Mouse (Mus musculus) heart, embryonic 10.5 days (tissue): ENCODE measurements at regions not wholly inside any gene's neighbourhood (a gene's known extent, or its start where the extent isn't known, plus 50 kb on each side); places are given as distances from the start of the nearest gene placed in this dataset.

Experiments used
- DNase-seq: peaks from one replicate; pipeline ENCODE4 v3.0.0-alpha.2; 2017; ENCODE audit warnings: low spot score
- H3K27ac ChIP-seq: fragments of 300-500 bp; sonication (generic); 2 replicates; pipeline ENCODE4 v1.5.1; 2016; ENCODE audit warnings: mild to moderate bottlenecking
- H3K27me3 ChIP-seq: fragments of 300-500 bp; sonication (generic); 2 replicates; pipeline ENCODE4 v1.6.1; 2016; ENCODE audit warnings: mild to moderate bottlenecking; ENCODE audit not compliant: poor library complexity, insufficient read depth, severe bottlenecking
- H3K36me3 ChIP-seq: fragments of 300-500 bp; sonication (generic); 2 replicates; pipeline ENCODE4 v1.6.1; 2016; ENCODE audit warnings: mild to moderate bottlenecking, moderate library complexity
- H3K4me1 ChIP-seq: fragments of 300-500 bp; sonication (generic); 2 replicates; pipeline ENCODE4 v1.6.1; 2016; ENCODE audit warnings: mild to moderate bottlenecking
- H3K4me3 ChIP-seq: fragments of 300-500 bp; sonication (generic); 2 replicates; pipeline ENCODE4 v1.5.1; 2016; ENCODE audit warnings: mild to moderate bottlenecking, moderate library complexity
- H3K9me3 ChIP-seq: fragments of 300-500 bp; sonication (generic); 2 replicates; pipeline ENCODE4 v1.6.1; 2016; ENCODE audit warnings: mild to moderate bottlenecking, moderate library complexity
- WGBS: fragments of 180-500 bp; shearing (Covaris S2); methylation state at CpG from one replicate; pipeline ENCODE4 v1.1.7; 2016; 5-methylcytosine and 5-hydroxymethylcytosine counted together

GRCm38 (mm10) chr15:87261497-87261896 lies 282.6 kb upstream of the Fam19a5 start:
- H3K27ac ChIP-seq = no peak overlapping the region
- no peaks in the 10 kb centered on the region for H3K9me3 ChIP-seq
- no peak for DNase-seq
- WGBS = 83% methylated on average over 6 of the region's 6 CpGs
- no peak overlapping the region for H3K4me3 ChIP-seq
- no peaks in the 10 kb centered on the region for H3K27me3 ChIP-seq
- H3K36me3 ChIP-seq = no peaks in the 10 kb centered on the region
- H3K4me1 ChIP-seq = no peaks in the 10 kb centered on the region

- Histone ChIP-seq H3K4me1 (no peaks in the 10 kb centered on the region), H3K27ac (no peak overlapping the region), H3K27me3 (no peaks in the 10 kb centered on the region), H3K9me3 (no peaks in the 10 kb centered on the region), H3K36me3 (no peaks in the 10 kb centered on the region), H3K4me3 (no peak overlapping the region)
- no peak for DNase-seq
Measured at GRCm38 (mm10) chr15:87264906-87265305, 279.2 kb upstream of the Fam19a5 start.

- Histone ChIP-seq H3K4me3 (no peak overlapping the region), H3K27ac (no peak overlapping the region), H3K27me3 (no peaks in the 10 kb centered on the region), H3K9me3 (no peaks in the 10 kb centered on the region), H3K4me1 (no peaks in the 10 kb centered on the region), H3K36me3 (no peaks in the 10 kb centered on the region)
- 79% methylated on average over 7 of the region's 7 CpGs for WGBS
- DNase-seq = no peak
Measured at GRCm38 (mm10) chr15:87290987-87291529, 253.0 kb upstream of the Fam19a5 start.

- no peak overlapping the region for H3K4me3 ChIP-seq
- H3K27me3 ChIP-seq = no peaks in the 10 kb centered on the region
- H3K9me3 ChIP-seq = no peaks in the 10 kb centered on the region
- no peaks in the 10 kb centered on the region for H3K4me1 ChIP-seq
- no peak overlapping the region for H3K27ac ChIP-seq
- H3K36me3 ChIP-seq = no peaks in the 10 kb centered on the region
- DNase-seq = no peak
Measured at GRCm38 (mm10) chr15:87319896-87320295, 224.2 kb upstream of the Fam19a5 start.

DNA sequence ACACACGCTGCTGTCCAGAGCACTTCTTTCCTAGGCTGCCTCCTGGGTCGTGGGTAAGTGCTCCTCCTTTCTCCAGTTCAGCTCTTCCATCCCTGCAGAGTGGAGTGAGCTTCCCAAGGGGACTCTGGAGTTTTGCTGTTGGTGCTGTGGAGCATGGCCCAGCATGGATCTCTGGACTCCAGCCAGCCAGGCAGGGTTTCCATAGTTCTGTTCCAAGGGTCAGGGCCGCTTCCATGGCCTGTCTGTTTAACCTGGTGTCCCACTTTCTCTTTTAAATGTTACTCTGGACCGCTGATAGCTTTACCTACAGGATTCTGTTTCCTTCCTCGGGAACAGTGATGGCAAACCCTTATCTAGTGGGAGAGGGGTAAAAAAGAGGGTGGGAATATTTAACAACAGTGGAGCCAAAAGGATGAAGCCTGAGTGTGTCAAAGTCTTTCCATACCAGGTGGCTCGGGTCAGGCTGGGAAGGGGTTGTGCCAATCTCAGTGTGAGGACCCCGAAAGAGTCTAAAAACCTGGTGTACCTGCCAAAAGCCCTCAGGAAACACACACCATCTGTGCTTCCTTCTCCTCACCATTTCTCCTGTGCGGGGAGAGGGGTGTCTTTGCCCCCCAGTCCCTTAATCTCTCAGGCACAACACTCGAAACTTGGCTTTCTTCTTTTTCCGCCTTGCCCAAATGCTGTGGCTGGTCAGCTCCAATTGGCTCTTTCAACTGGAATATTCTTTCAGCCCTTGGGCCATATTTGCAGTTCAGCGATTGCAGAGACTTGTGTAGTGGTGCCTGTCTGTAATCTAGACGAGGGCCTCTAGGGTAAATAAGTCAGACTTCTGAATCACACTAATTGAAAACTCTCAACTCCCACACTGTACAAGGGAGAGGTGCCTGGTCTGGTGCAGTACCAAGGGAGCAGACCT lies 222.8 kb upstream of the Fam19a5 start:
- no peak for DNase-seq
- 74% methylated on average over 12 of the region's 12 CpGs for WGBS
- Histone ChIP-seq H3K4me1 (no peaks in the 10 kb centered on the region), H3K9me3 (no peaks in the 10 kb centered on the region), H3K4me3 (no peak overlapping the region), H3K36me3 (no peaks in the 10 kb centered on the region), H3K27me3 (no peaks in the 10 kb centered on the region), H3K27ac (no peak overlapping the region)

DNA sequence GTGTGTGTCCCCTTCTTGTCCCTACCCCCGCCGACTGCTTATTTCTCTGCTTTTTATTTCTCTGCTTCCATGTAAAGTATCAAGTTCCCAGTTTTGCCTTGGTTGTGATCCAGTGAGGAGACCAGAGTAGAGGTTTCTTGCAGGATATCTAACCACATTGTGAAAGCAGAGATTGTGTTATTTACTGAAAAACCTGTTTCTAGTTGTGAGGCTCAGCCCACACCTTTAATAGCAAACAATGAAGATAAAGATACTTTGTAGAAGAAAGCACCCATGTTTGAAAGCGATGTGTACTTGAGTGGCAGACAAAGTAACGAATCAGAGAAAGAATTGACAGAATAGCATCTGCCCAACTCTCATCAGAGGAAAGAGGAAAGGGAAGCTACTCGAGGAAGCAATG lies 218.7 kb upstream of the Fam19a5 start:
- Histone ChIP-seq H3K36me3 (no peaks in the 10 kb centered on the region), H3K4me1 (no peaks in the 10 kb centered on the region), H3K9me3 (no peaks in the 10 kb centered on the region), H3K4me3 (no peak overlapping the region), H3K27me3 (no peaks in the 10 kb centered on the region), H3K27ac (no peak overlapping the region)
- WGBS = 75% methylated on average over 5 of the region's 5 CpGs
- DNase-seq = no peak

DNA sequence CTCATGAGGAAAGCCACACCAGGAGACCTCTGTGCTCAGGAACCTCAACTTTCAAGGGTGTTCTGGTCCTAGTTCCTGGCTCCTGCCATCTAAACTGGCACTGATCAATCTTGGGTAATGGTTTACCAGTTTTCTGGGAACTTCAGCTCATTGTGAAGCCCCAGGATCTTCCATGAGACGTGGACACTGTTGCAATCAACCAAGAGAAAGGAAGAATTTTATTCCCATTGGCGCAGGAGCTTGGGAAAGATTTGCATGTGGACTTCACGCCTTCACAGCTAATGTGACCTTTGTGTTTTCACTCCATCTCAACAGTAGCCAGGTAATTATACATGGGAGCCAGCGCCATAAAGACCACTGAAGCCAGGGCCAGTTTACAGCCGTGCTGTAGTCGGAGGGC lies 217.8 kb upstream of the Fam19a5 start:
- WGBS = 87% methylated on average over 6 of the region's 6 CpGs
- Histone ChIP-seq H3K4me1 (no peaks in the 10 kb centered on the region), H3K9me3 (no peaks in the 10 kb centered on the region), H3K27me3 (no peaks in the 10 kb centered on the region), H3K4me3 (no peak overlapping the region), H3K27ac (no peak overlapping the region), H3K36me3 (no peaks in the 10 kb centered on the region)
- no peak for DNase-seq

GRCm38 (mm10) chr15:87332441-87332840 lies 211.7 kb upstream of the Fam19a5 start:
- H3K4me3 ChIP-seq = no peak overlapping the region
- WGBS = 77% methylated on average over 3 of the region's 3 CpGs
- no peak overlapping the region for H3K27ac ChIP-seq
- no peaks in the 10 kb centered on the region for H3K9me3 ChIP-seq
- H3K4me1 ChIP-seq = no peaks in the 10 kb centered on the region
- no peaks in the 10 kb centered on the region for H3K27me3 ChIP-seq
- no peaks in the 10 kb centered on the region for H3K36me3 ChIP-seq
- no peak for DNase-seq

DNA sequence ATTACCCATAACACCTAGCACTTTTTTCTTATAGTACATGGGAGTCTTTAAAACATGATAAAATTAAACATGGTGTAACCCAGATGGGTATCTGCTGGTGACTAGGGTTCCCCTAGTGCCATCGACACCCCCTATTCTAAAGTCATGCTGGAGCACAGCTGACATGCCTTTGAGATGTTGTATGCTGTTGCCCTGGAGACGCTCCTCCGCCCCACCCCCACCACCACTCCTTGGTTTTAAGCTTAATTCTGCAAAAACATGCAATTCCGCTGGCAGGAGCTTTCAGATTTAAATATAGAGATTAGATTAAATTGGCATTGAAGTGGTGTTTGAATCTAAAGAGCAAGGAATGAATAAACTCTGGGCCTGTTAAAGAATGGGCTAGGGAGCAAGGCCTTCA lies 210.6 kb upstream of the Fam19a5 start:
- DNase-seq = no peak
- H3K9me3 ChIP-seq = no peaks in the 10 kb centered on the region
- no peaks in the 10 kb centered on the region for H3K36me3 ChIP-seq
- no peak overlapping the region for H3K4me3 ChIP-seq
- no peaks in the 10 kb centered on the region for H3K4me1 ChIP-seq
- no peak overlapping the region for H3K27ac ChIP-seq
- no peaks in the 10 kb centered on the region for H3K27me3 ChIP-seq
- WGBS = 76% methylated on average over 4 of the region's 4 CpGs

- no peak overlapping the region for H3K27ac ChIP-seq
- no peaks in the 10 kb centered on the region for H3K36me3 ChIP-seq
- 64% methylated on average over 4 of the region's 4 CpGs for WGBS
- H3K27me3 ChIP-seq = no peaks in the 10 kb centered on the region
- no peaks in the 10 kb centered on the region for H3K4me1 ChIP-seq
- no peaks in the 10 kb centered on the region for H3K9me3 ChIP-seq
- DNase-seq = no peak
- no peak overlapping the region for H3K4me3 ChIP-seq
Measured at GRCm38 (mm10) chr15:87334430-87334829, 209.7 kb upstream of the Fam19a5 start.

GRCm38 (mm10) chr15:87335324-87335723 lies 208.8 kb upstream of the Fam19a5 start:
- WGBS = 78% methylated on average over 4 of the region's 4 CpGs
- H3K27ac ChIP-seq = no peak overlapping the region

DNA sequence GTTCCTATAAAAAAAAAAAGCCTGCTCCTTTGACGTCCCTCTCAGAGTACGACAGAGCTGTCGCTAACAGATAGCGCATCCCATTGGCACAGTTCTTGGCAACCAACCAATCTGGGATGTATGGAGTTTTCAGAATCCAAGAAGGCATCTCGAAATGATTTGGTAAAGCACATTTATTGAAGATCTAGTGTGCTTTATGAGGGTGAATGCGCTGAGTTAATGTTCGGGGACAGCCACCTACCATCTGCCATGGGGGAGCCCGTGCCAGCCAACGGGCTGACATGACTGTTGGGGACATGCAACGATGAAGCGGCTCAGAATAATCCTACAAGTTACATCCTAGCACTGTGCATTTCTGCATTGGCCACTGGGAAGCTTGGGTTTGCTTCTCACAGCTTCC lies 208.4 kb upstream of the Fam19a5 start:
- Histone ChIP-seq H3K9me3 (no peaks in the 10 kb centered on the region), H3K36me3 (no peaks in the 10 kb centered on the region), H3K4me1 (no peaks in the 10 kb centered on the region), H3K27me3 (no peaks in the 10 kb centered on the region), H3K27ac (no peak overlapping the region), H3K4me3 (no peak overlapping the region)
- DNase-seq = no peak
- 89% methylated on average over 11 of the region's 11 CpGs for WGBS

More at GRCm38 (mm10) chr15:87335324-87335723, 208.8 kb upstream of the Fam19a5 start:
- H3K4me1 ChIP-seq = no peaks in the 10 kb centered on the region
- H3K4me3 ChIP-seq = no peak overlapping the region
- no peaks in the 10 kb centered on the region for H3K36me3 ChIP-seq
- H3K27me3 ChIP-seq = no peaks in the 10 kb centered on the region
- DNase-seq = no peak
- no peaks in the 10 kb centered on the region for H3K9me3 ChIP-seq

DNA sequence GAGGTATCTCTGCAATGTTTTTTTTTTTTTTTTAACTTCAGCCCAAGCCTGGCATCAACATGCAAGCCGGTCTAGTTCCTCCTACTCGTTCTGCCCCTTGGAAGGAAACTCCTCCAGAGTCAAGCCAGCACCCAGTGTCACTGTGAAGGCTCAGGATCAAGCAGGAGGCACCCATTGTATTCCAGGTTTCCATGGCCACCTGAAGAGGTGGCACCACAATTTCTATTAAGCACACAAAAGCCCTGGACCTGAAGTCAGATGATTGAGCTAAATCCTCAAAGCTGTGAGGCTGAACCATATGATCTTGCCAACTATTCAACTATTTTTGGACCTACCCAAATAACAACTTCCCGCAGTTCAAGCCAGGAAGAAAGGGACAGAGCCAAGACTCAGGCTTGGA lies 204.2 kb upstream of the Fam19a5 start:
- H3K9me3 ChIP-seq = no peaks in the 10 kb centered on the region
- H3K4me3 ChIP-seq = no peak overlapping the region
- no peaks in the 10 kb centered on the region for H3K4me1 ChIP-seq
- no peak for DNase-seq
- H3K27me3 ChIP-seq = no peaks in the 10 kb centered on the region
- WGBS = 78% methylated on average over 3 of the region's 3 CpGs
- H3K27ac ChIP-seq = no peak overlapping the region
- no peaks in the 10 kb centered on the region for H3K36me3 ChIP-seq

- no peaks in the 10 kb centered on the region for H3K27me3 ChIP-seq
- no peak overlapping the region for H3K4me3 ChIP-seq
- no peaks in the 10 kb centered on the region for H3K9me3 ChIP-seq
- H3K36me3 ChIP-seq = no peaks in the 10 kb centered on the region
- WGBS = 79% methylated on average over 1 of the region's 1 CpGs
- no peak for DNase-seq
- H3K27ac ChIP-seq = no peak overlapping the region
- no peaks in the 10 kb centered on the region for H3K4me1 ChIP-seq
Measured at GRCm38 (mm10) chr15:87342656-87343055, 201.4 kb upstream of the Fam19a5 start.
